In the genomic region with DNA sequence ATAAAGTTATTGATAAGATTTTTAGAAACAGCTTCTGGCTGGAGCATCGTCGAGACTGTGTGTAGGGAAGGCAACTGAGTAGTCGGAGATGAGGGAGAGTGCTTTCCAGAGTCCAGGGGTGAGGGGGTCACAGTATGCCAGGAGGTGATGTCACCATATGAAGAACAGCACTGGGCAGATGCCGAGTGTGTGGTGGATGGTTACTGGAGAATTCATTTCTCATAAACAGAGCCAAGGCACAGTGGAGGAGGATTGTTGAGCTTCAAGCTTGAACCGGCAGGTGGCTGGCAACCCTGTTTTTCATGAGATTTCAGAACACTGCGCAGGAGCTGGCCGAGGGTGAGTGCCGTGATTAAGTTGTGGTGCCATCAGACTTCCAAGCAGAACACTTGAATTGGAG, we compare ENCODE assay signal across 14 mouse cellular contexts.
"Had no signal": no experiment of that assay in that cellular context is flagged by ENCODE, and none has a peak within 500 bp of the region (broad histone marks: within the 10 kb centered on the region; RNA-seq: fewer than 3 reads in every experiment).

No protein-coding gene starts in this region.

- DNase-seq: kidney, adult 11 months; kidney, adult 8-10 months; liver, embryonic 13.5 days; lung, adult 2 months; lung, postnatal 14 days; lung, postnatal 4 days; right cerebral cortex, adult 18-20 months; right cerebral cortex, postnatal 14 days; right cerebral cortex, postnatal 4 days; thymus, adult 2 months had no signal

- H3K4me2 ChIP-seq: liver, embryonic 13.5 days; neural tube, embryonic 12.5 days; neural tube, embryonic 15.5 days had no signal

- H3K9ac ChIP-seq: liver, embryonic 13.5 days; neural tube, embryonic 12.5 days; neural tube, embryonic 15.5 days had no signal

- H3K27ac ChIP-seq: liver, embryonic 13.5 days; midbrain, embryonic 10.5 days; neural tube, embryonic 12.5 days; neural tube, embryonic 15.5 days; stomach, postnatal 0 days had no signal

- H3K4me3 ChIP-seq: liver, embryonic 13.5 days; midbrain, embryonic 10.5 days; neural tube, embryonic 12.5 days; neural tube, embryonic 15.5 days had no signal

- H3K27me3 ChIP-seq: liver, embryonic 13.5 days; neural tube, embryonic 12.5 days; neural tube, embryonic 15.5 days had no signal

- H3K36me3 ChIP-seq: liver, embryonic 13.5 days; midbrain, embryonic 10.5 days; neural tube, embryonic 12.5 days; neural tube, embryonic 15.5 days had no signal

- H3K9me3 ChIP-seq: midbrain, embryonic 10.5 days; neural tube, embryonic 12.5 days; neural tube, embryonic 15.5 days had no signal

- H3K4me1 ChIP-seq: liver, embryonic 13.5 days had no signal
